Mouse (Mus musculus): ENCODE data around the gene Tapbpl.

Tapbpl gene

DNA sequence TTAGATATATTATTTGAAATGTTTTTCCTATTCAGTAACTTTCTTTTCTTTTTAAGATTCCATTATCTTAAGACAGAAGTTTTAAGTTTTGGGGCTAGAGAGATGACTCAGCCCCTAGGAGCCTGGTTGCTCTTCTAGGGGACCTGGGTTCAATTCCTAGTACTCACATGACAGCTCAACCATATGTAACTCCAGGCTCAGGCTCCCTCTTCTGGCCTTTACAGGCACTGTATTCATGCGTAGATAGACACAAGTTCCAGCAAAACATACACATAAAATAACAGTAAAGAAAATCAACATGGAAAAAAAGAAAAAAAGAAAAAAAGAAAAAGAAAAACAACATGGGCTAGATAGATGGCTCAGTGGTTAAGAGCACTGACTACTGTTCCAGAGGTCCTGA is 21.2 kb downstream of the Tapbpl start:
- no peak for DNase-seq (ENCODE audit: low read depth, low spot score)

- DNase-seq (ENCODE audit: low read depth, low spot score): no peak
These were observed 34.5 kb downstream of the Tapbpl start for GRCm38 (mm10) chr6:125197166-125197565.

- DNase-seq (ENCODE audit: low read depth, low spot score): no peak
These were observed 35.4 kb downstream of the Tapbpl start for GRCm38 (mm10) chr6:125196301-125196700.

DNA sequence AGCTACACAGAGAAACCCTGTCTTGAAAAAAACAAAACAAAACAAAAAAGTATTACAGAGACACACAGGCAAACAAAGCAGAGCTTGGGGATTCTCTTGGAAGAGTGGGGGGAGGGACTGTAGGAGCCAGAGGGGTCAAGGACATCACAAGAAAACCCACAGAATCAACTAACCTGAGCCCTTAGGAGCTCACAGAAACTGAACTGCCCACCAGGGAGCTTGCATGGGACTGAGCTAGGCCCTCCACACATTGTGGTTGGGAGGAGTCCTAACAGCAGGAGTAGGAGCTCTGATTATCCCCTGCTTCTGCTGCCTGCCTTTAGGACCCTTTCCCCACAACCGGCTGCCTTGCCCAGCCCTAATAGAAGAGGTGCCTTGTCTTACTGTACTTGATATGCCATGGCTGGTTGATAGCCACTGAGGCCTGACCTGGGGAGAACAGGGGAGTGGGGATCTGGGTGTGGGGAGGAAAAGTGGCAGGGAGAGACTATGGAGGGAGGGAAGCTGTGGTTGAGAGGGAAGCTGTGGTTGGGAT is 36.1 kb downstream of the Tapbpl start:
- no peak for DNase-seq (ENCODE audit: low read depth, low spot score)

DNA sequence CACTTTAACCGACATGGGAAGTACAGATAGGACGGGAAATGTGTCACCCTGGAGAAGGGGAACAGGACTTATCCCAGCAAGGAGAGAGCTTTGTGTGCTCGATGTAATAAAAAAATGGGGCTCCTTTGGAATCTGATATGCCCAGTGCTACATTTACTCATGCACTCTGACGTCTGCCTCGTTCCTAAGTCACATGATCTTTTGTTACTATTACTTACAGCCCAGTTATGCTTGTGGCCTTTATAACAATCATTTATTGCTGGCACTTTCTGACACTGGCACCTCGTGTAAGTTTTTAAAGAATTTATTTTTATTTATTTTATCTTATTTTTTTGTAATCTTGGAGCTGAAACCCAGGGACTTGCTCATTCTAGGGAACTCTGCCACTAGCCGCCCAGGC is 38.3 kb downstream of the Tapbpl start:
- DNase-seq (ENCODE audit: low read depth, low spot score): no peak

DNA sequence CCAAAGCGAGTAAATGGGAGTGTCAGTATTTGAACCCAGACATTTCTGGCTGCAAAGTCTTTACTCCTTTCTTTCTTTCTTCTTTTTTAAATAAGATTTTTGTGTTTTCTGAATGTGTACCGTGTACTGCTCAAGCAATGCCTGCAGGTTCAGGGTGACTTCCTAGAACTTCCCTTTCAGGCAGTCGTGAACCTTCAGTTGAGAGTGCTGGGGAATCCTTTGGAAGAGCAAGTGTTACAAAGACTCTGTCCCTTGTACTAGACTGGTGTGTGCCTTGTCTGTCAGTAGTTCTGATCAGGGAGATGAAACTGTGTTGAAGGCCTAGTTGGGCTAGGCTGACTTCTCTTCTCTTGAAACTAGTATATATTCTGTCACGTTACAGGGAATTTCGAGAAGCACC is 38.8 kb downstream of the Tapbpl start:
- no peak for DNase-seq (ENCODE audit: low read depth, low spot score)

DNA sequence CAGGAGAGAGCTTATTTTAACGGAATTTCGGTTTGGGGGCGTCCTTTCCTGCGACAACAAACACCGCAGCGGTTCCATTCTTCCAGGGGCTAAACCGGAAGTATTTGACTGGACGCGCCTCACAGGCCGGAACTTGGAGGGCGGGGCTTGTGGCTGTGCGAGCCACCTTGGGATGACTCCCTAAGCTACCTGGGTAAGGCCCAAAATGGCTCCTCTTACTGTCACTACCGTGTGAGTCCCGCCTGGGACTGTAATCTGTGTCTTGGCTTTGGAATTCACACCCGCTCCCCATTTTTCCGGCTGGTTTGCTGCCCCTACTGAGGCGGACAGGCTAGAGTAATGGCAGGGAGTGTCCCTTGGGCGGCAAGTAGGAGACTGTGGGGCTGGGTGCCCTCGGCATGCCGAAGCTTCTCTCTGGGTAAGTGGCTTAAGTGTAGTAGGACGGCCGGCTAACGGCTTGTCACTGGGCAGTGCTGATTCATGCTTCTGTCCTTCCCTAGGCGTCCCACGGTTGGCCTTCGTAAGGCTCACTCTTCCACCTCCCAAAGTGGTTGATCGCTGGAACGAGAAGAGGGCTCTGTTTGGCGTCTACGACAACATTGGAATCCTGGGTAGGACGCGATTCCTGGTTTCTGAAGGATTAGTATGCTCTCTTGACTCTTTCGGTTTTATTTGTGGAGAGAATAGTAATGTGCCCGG is 39.5 kb downstream of the Tapbpl start:
- peak; percentile 96 for DNase-seq (ENCODE audit: low read depth, low spot score)

DNA sequence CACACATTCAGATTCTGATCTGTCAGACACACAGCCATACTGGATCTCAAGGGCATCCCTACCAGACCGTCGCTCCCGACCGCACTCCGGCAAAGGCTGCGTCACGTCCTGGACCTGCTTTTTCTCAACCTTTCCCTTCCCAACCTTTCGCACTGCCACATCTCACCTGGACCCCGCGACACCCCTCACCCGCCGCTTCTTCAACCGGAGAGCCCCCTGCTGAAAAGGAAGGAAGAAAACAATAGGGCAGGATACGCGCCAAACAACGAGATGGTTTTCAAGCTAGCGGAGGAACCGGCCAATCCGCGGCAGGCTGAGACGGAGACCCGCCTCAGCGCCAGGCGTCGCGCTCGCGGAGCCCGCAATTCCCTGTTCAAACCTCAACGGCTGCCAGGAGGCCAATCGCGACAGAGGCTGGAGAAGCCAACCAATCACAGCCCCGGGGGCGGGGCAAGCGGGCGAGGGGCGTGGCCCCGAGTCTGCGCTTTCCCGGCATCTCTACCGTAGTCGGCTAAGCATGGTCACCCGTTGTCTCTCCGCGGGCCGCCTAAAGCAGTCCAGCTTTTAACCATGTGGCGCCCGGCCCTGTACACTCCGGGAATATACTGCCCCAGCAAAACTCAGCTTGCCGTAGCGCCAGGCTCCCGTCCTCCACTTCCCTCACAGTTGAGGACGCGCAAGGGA is 40.2 kb downstream of the Tapbpl start, which contains the start of the genes Ncapd2 and Mrpl51:
Gene Ncapd2 (minus strand): TSS at position 370 of the 684 bp plus-strand sequence.
Gene Mrpl51 (plus strand): TSS at position 470 of the 684 bp plus-strand sequence.
- peak; percentile 98 for DNase-seq (ENCODE audit: low read depth, low spot score)

DNA sequence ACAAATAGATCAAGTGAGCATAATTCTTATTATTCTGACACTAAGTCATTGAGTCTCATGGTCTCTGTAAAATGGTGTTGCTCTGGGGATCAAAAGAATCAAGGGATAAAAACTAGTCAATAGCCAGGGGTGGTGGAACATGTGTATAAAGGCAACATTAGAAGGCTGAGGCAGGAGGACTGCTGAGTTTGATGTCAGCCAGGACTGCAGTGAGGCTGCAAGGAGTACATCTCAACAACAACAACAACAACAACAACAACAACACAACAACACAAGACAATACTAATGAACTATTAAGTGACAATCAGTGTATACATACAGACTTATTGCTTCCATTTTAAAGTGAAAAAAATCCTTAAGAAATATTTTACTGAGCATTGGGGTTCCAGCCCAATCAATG is 40.8 kb downstream of the Tapbpl start:
- DNase-seq (ENCODE audit: low read depth, low spot score): no peak

- DNase-seq (ENCODE audit: low read depth, low spot score): no peak
These were observed 45.5 kb downstream of the Tapbpl start for GRCm38 (mm10) chr6:125186203-125186602.

DNA sequence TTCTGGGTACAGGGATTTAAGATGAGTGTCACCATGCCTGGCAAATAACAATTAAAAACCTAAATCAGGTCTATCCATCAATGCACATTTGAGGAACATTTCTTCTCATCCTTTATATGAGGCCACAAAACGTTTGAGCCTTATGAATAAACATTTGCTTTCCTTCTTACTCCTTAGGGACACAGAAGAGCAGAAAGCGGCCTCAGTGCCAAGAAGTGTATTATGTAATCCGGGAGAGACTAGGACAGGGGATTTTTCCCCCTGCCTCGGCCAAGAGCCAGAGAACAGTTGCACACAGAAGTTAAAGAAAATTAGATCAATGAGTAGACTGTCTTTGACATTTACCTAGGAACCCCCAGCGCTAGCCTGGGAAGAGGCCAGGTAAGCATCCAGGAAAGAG is 49.5 kb downstream of the Tapbpl start:
- no peak for DNase-seq (ENCODE audit: low read depth, low spot score)

DNA sequence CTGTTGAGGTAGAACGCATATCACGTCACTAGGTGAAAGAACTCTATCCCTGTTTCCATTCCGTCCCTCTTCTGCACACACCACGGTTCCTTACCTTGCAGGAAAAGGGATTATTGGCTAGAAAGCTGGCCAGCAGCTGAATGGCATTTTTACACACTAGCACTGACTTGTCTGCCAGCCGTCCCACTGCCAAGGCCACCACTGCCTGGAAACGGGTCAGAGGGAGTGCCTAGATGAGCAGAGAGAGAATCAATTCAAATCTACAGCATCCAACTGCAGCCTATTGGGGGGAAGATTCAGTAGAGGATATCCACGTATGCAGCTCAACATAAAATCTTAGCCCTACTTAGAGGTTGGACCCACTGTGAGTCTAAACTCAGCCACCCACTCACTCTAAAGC is 52.1 kb downstream of the Tapbpl start:
- no peak for DNase-seq (ENCODE audit: low read depth, low spot score)

DNA sequence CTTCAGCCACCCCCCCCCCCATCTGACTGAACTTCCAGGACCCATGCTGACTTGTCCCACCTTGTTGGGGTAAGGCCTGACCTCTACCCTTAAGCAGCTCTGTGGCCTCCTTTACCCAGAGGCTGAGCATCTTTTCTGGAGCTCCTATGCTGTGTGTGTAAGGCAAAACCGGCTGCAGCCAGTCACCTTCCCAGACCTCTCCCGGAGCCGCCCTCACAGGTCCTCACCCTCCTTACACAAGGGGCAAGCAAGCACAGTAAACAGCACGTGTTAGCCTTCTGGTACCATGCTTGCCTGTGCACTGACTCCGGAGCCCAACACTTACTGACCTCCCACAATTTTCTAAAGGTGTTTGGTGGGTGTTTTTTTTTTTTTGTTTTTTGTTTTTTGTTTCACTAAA is 56.2 kb downstream of the Tapbpl start:
- DNase-seq (ENCODE audit: low read depth, low spot score): no peak
